Mouse (Mus musculus): Measurements from ENCODE around the gene Cat. TPM values are rescaled to one million over a fixed set of nuclear protein-coding genes. Genes with fewer than 3 reads are reported as not detected.

Cat gene
- polyA plus RNA-seq, 1 experiment from 2014 or later, result 70.9 TPM

GRCm38 (mm10) chr2:103449813-103450212 is 35.1 kb downstream of the Cat start:
- Histone ChIP-seq H3K27me3 (replicated peaks; ENCODE audit: control insufficient read depth, insufficient read depth, low read length) (no peaks in the 10 kb centered on the region), H3K4me3 (replicated peaks; ENCODE audit: low read length) (no peak overlapping the region), H3K27ac (ENCODE audit: low read length) (no peak overlapping the region), H3K9me3 (ENCODE audit: control insufficient read depth, low read length) (no peaks in the 10 kb centered on the region), H3K4me1 (replicated peaks; ENCODE audit: control insufficient read depth, insufficient read depth, low read length) (no peaks in the 10 kb centered on the region), H3K9ac (replicated peaks; ENCODE audit: low read depth, low read length) (no peak overlapping the region), H3K36me3 (ENCODE audit: control insufficient read depth, insufficient read depth) (peaks cover 4% of the 10 kb centered on the region), H3K4me2 (ENCODE audit: low read length) (no peak overlapping the region)
- WGBS, result 90% methylated on average over 7 of the region's 7 CpGs
- no peak for ATAC-seq

GRCm38 (mm10) chr2:103448947-103449560 is 35.9 kb downstream of the Cat start:
- H3K4me2 ChIP-seq (ENCODE audit: low read length), result no peak overlapping the region

DNA sequence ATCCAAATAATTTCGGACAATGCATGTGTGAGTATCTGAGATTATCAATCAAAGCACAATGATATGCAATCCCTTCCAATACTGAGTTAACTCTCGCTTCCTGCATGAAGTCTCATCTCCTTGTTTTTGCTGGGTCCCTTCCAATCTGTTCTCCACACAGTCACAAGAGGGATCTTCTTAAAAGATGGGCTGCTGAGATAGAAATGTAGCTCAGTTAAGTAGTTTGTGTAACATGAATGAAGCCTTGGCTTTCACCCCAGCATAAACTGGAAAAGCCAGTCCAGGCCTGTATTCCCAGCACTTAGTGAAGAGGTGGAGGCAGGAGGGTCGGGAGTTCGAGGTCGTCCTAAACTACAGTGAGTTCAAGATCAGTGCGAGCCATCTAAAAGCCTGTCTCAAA is 38.6 kb downstream of the Cat start:
- no peak overlapping the region for H3K27ac ChIP-seq (ENCODE audit: low read length)
- H3K36me3 ChIP-seq (ENCODE audit: control insufficient read depth, insufficient read depth), result no peaks in the 10 kb centered on the region
- 86% methylated on average over 6 of the region's 6 CpGs for WGBS
- no peaks in the 10 kb centered on the region for H3K9me3 ChIP-seq (ENCODE audit: control insufficient read depth, low read length)
- H3K27me3 ChIP-seq (replicated peaks; ENCODE audit: control insufficient read depth, insufficient read depth, low read length), result no peaks in the 10 kb centered on the region
- no peak overlapping the region for H3K9ac ChIP-seq (replicated peaks; ENCODE audit: low read depth, low read length)
- H3K4me3 ChIP-seq (replicated peaks; ENCODE audit: low read length), result no peak overlapping the region
- H3K4me2 ChIP-seq (ENCODE audit: low read length), result no peak overlapping the region
- H3K4me1 ChIP-seq (replicated peaks; ENCODE audit: control insufficient read depth, insufficient read depth, low read length), result no peaks in the 10 kb centered on the region
- no peak for ATAC-seq

More at GRCm38 (mm10) chr2:103448947-103449560, 35.9 kb downstream of the Cat start:
- Histone ChIP-seq H3K4me1 (replicated peaks; ENCODE audit: control insufficient read depth, insufficient read depth, low read length) (no peaks in the 10 kb centered on the region), H3K36me3 (ENCODE audit: control insufficient read depth, insufficient read depth) (no peaks in the 10 kb centered on the region; the same call in 1 of the 2 replicates), H3K27me3 (replicated peaks; ENCODE audit: control insufficient read depth, insufficient read depth, low read length) (no peaks in the 10 kb centered on the region), H3K9ac (replicated peaks; ENCODE audit: low read depth, low read length) (no peak overlapping the region), H3K9me3 (ENCODE audit: control insufficient read depth, low read length) (no peaks in the 10 kb centered on the region), H3K4me3 (replicated peaks; ENCODE audit: low read length) (no peak overlapping the region), H3K27ac (ENCODE audit: low read length) (no peak overlapping the region)
- WGBS, result 65% methylated on average over 14 of the region's 14 CpGs
- ATAC-seq, result no peak

GRCm38 (mm10) chr2:103445776-103446175 is 39.2 kb downstream of the Cat start:
- Histone ChIP-seq H3K4me2 (ENCODE audit: low read length) (no peak overlapping the region), H3K27ac (ENCODE audit: low read length) (no peak overlapping the region), H3K9me3 (ENCODE audit: control insufficient read depth, low read length) (no peaks in the 10 kb centered on the region), H3K36me3 (ENCODE audit: control insufficient read depth, insufficient read depth) (no peaks in the 10 kb centered on the region), H3K27me3 (replicated peaks; ENCODE audit: control insufficient read depth, insufficient read depth, low read length) (no peaks in the 10 kb centered on the region), H3K4me3 (replicated peaks; ENCODE audit: low read length) (no peak overlapping the region), H3K9ac (replicated peaks; ENCODE audit: low read depth, low read length) (no peak overlapping the region), H3K4me1 (replicated peaks; ENCODE audit: control insufficient read depth, insufficient read depth, low read length) (no peaks in the 10 kb centered on the region)
- ATAC-seq, result no peak
- WGBS, result 65% methylated on average over 6 of the region's 6 CpGs

- 4% methylated on average over 12 of the region's 12 CpGs for WGBS
Measured at GRCm38 (mm10) chr2:103439710-103440109, 45.2 kb downstream of the Cat start.

GRCm38 (mm10) chr2:103439071-103439622 is 45.8 kb downstream of the Cat start:
- no peaks in the 10 kb centered on the region for H3K36me3 ChIP-seq (ENCODE audit: control insufficient read depth, insufficient read depth)
- 84% methylated on average over 11 of the region's 11 CpGs for WGBS
- H3K27me3 ChIP-seq (replicated peaks; ENCODE audit: control insufficient read depth, insufficient read depth, low read length), result no peaks in the 10 kb centered on the region
- no peak for ATAC-seq
- no peaks in the 10 kb centered on the region for H3K4me1 ChIP-seq (replicated peaks; ENCODE audit: control insufficient read depth, insufficient read depth, low read length)
- no peak overlapping the region for H3K27ac ChIP-seq (ENCODE audit: low read length)
- H3K4me3 ChIP-seq (replicated peaks; ENCODE audit: low read length), result no peak overlapping the region
- no peak overlapping the region for H3K4me2 ChIP-seq (ENCODE audit: low read length)
- H3K9me3 ChIP-seq (ENCODE audit: control insufficient read depth, low read length), result no peaks in the 10 kb centered on the region
- H3K9ac ChIP-seq (replicated peaks; ENCODE audit: low read depth, low read length), result no peak overlapping the region

More at GRCm38 (mm10) chr2:103439710-103440109, 45.2 kb downstream of the Cat start:
- Histone ChIP-seq H3K4me2 (ENCODE audit: low read length) (peak overlapping the region; percentile 50), H3K9ac (replicated peaks; ENCODE audit: low read depth, low read length) (peak overlapping the region; percentile 50; the same call in 1 of the 2 replicates), H3K4me3 (replicated peaks; ENCODE audit: low read length) (peak overlapping the region; percentile 26), H3K27ac (ENCODE audit: low read length) (no peak overlapping the region), H3K27me3 (replicated peaks; ENCODE audit: control insufficient read depth, insufficient read depth, low read length) (no peaks in the 10 kb centered on the region), H3K9me3 (ENCODE audit: control insufficient read depth, low read length) (no peaks in the 10 kb centered on the region), H3K4me1 (replicated peaks; ENCODE audit: control insufficient read depth, insufficient read depth, low read length) (no peaks in the 10 kb centered on the region), H3K36me3 (ENCODE audit: control insufficient read depth, insufficient read depth) (no peaks in the 10 kb centered on the region)
- peak; percentile 69 for ATAC-seq

- Histone ChIP-seq H3K36me3 (ENCODE audit: control insufficient read depth, insufficient read depth) (no peaks in the 10 kb centered on the region), H3K4me2 (ENCODE audit: low read length) (no peak overlapping the region), H3K27me3 (replicated peaks; ENCODE audit: control insufficient read depth, insufficient read depth, low read length) (no peaks in the 10 kb centered on the region), H3K4me3 (replicated peaks; ENCODE audit: low read length) (no peak overlapping the region), H3K27ac (ENCODE audit: low read length) (no peak overlapping the region), H3K9ac (replicated peaks; ENCODE audit: low read depth, low read length) (no peak overlapping the region), H3K4me1 (replicated peaks; ENCODE audit: control insufficient read depth, insufficient read depth, low read length) (no peaks in the 10 kb centered on the region), H3K9me3 (ENCODE audit: control insufficient read depth, low read length) (no peaks in the 10 kb centered on the region)
- ATAC-seq, result no peak
- 76% methylated on average over 5 of the region's 5 CpGs for WGBS
Measured at GRCm38 (mm10) chr2:103436534-103436933, 48.4 kb downstream of the Cat start.

GRCm38 (mm10) chr2:103435110-103435509 is 49.9 kb downstream of the Cat start:
- ATAC-seq, result no peak
- H3K9ac ChIP-seq (replicated peaks; ENCODE audit: low read depth, low read length), result no peak overlapping the region
- H3K36me3 ChIP-seq (ENCODE audit: control insufficient read depth, insufficient read depth), result no peaks in the 10 kb centered on the region
- H3K4me3 ChIP-seq (replicated peaks; ENCODE audit: low read length), result no peak overlapping the region
- H3K9me3 ChIP-seq (ENCODE audit: control insufficient read depth, low read length), result no peaks in the 10 kb centered on the region
- no peaks in the 10 kb centered on the region for H3K27me3 ChIP-seq (replicated peaks; ENCODE audit: control insufficient read depth, insufficient read depth, low read length)
- WGBS, result 72% methylated on average over 2 of the region's 2 CpGs
- H3K4me1 ChIP-seq (replicated peaks; ENCODE audit: control insufficient read depth, insufficient read depth, low read length), result no peaks in the 10 kb centered on the region
- no peak overlapping the region for H3K4me2 ChIP-seq (ENCODE audit: low read length)
- H3K27ac ChIP-seq (ENCODE audit: low read length), result no peak overlapping the region

DNA sequence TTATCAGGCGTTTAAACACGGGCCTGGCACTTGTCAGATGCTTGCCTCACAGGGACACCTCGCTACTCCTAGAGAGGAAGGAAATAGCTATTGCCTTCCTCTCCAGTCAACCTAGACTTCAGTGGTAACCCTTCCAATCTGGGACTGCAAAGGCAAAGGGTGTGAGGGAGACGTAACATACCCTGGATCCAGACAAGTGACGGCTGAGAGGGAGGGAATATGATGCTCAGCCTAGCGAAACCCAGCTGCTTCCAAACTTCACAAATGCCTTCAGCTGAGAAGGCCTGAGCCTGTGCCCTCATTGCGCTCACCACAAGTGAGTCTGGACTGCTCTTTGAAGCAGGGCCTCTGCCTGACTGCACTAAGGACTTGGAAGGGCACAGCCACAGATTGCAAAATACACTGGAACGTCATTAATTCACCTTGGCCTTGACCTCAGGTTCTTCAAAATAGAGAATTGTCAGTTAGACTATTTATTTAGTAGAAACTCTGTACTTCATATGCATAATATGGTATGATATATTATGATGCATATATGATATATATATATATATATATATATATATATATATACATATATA is 52.2 kb downstream of the Cat start:
- no peak for ATAC-seq
- H3K27ac ChIP-seq (ENCODE audit: low read length), result no peak overlapping the region
- H3K4me1 ChIP-seq (replicated peaks; ENCODE audit: control insufficient read depth, insufficient read depth, low read length), result no peaks in the 10 kb centered on the region
- H3K4me2 ChIP-seq (ENCODE audit: low read length), result no peak overlapping the region
- H3K27me3 ChIP-seq (replicated peaks; ENCODE audit: control insufficient read depth, insufficient read depth, low read length), result no peaks in the 10 kb centered on the region
- WGBS, result 81% methylated on average over 8 of the region's 8 CpGs
- no peak overlapping the region for H3K4me3 ChIP-seq (replicated peaks; ENCODE audit: low read length)
- no peaks in the 10 kb centered on the region for H3K36me3 ChIP-seq (ENCODE audit: control insufficient read depth, insufficient read depth)
- no peaks in the 10 kb centered on the region for H3K9me3 ChIP-seq (ENCODE audit: control insufficient read depth, low read length)
- H3K9ac ChIP-seq (replicated peaks; ENCODE audit: low read depth, low read length), result no peak overlapping the region

Data from forebrain, embryonic 16.5 days (tissue).